Mouse (Mus musculus) kidney, adult 2 months (tissue): ENCODE data around the gene Dis3l2.

Source experiments
- CTCF ChIP-seq: fragments of 200-500 bp; conservative IDR thresholded peaks from 2 replicates; pipeline ENCODE4 v1.5.1; 2011; ENCODE audit warnings: low read depth, mild to moderate bottlenecking, control low read depth, low read length, moderate library complexity, mixed read lengths; ENCODE audit not compliant: insufficient read depth, insufficient read length
- POLR2A ChIP-seq: fragments of 200-500 bp; IDR thresholded peaks from one replicate; pipeline ENCODE4 v1.6.1; 2011; ENCODE audit warnings: low read depth, low read length, control low read depth

DNA sequence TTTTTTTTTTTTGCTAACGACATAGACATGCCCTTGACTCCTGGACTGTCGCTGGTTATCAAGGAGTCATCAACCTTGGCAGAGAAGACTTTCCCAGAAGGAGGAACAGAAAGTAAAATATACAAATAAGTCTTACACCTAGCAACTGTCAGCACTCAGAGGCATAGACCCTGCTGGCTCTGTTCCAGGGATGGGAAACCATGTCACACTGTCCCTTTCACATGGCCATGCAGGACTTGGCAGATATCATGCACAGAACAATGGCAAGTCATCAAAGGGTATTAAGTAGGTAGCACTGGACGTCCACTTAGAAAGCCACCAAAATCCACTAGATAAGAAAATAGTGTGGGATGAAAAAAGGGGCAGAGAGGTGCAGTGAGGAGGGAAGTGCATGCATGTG, 46.5 kb downstream of the Dis3l2 start:
- TF ChIP-seq CTCF (no peak), POLR2A (no peak)
